Mouse (Mus musculus): ENCODE measurements around the gene Pdik1l.

Pdik1l gene

DNA sequence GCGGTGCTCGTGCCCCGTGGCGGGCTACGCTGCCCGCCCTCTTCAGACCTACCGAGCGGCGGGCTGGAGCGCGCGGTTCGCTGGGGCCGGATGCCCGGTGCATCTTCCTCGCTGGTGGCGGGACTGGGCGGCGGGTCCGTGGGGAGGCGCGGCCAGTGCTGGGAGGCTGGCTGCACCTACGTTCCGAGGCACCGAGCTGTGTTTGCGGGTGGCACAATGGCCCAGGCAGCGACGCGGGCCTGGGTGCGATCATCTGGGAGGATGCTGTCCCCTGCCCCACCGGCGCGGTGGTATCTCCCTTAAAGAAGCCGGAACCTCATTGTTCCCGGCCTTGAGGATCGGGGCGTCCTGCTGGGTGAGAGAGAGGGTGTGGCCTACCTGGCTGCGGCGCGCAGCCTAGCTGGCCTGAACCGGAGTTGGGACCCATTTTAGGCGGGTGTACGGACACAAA, at the start of gene Pdik1l:
Gene Pdik1l, minus strand, starts transcription at position 321 of the 451 bp plus-strand sequence.
- DNase-seq, result peak; percentile 93

DNA sequence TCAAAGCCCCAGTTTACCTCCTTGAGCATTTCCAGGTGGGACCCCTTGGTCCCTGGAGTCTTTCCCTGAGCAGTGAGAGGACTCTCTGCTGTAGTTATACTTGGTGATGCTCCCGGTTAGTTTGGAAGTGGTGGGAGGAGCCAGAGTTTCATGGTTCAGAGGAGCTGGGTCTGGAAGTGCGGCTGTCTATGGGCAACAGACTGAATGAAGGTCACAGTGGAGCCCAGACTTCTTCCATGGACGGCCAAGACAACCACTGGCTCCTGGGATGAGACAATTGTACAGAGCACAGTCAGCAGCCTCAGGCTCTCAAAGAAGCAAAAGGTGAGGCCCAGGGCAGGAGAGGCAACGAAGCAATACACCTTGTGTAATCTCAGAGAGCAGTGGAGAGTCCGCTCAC, 42.6 kb upstream of the Pdik1l start:
- no peak for DNase-seq

DNA sequence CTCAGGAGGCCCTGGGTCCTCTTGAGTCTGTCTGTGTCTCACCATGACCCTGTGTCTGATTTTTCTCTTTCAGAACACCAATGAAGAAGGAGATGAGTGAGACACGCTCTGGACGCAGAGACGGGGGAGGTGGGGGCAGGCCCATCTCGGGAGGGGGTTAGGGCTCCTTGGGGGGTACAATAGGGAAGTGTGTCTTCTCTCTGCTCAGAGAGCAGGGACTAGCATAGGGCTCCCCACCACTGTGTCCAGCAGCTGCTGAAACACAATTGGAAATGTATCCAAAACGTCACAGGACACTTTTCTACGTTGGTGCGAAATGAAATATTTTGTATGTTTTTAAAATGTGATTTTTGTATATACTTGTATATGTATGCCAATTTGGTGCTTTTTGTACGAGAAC, 41.1 kb upstream of the Pdik1l start:
- DNase-seq, result no peak

DNA sequence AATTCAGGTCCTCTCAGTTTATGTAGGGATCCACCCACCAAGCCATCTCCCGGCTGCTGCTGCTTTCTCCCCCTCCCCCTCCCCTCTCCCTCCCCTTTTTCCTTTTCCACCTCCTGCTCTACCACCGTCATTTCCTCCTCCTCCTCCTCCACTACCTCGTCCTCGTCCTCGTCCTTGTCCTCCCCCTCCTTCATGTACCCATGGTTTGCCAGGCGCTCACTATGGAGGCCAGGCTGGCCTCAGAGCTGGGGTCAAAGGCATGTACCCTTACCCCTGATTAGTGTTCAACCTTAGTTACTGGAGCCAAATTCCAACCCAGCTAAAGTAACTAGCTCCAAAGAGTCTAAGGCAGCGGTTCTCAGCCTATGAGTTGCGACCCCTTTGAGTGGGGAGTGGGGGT, 40.5 kb upstream of the Pdik1l start:
- DNase-seq, result no peak

DNA sequence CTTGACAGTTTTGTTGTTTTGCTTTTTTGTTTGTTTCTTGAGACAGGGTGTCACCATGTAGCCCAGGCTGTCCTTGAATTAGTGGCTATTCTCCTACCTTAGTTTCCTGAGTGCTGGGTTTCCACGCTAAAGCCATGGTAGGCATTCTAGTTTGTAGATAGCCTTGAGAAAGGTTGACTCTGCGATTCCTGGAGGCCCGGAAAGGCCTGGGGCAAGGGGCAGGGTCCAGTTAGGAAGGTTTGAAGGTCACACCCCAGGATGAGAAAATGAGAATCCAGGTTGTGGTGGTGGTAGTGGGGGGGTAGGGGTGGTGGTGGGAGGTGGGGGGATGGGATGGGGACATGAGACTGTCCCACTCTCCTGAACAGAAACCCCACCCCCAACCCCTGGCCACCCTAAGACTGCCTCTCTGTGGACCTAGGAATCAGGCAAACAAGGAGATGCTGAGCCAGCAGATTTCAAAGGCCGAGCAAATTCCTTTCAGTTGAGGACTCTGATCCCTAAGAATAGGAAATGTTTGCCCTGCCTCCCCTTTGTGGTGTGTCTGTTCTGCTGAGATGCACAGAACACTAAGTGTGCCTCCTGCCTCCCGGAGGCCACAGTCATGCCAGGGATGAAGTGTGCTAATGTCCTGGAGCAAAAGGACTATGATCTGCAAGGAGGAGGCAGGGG, 39.3 kb upstream of the Pdik1l start:
- DNase-seq, result no peak

DNA sequence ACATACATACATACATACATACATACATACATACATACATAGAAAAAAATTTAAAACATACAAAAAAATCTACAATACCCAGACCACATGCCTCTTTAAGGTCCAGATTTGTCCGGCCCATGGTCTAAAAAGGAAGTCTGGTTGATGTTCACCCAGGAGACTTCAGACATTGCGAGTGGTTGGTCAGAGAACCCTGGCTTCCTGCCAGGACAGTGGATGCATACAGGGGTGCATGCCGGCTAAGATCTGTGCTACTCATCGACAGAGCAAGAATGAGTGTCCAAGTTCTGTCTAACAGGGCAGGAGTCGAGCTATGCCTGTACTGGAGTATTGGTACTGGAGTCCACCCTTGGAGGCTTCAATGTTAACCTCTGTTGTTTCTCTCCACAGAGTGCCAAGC, 37.0 kb upstream of the Pdik1l start:
- DNase-seq, result no peak

DNA sequence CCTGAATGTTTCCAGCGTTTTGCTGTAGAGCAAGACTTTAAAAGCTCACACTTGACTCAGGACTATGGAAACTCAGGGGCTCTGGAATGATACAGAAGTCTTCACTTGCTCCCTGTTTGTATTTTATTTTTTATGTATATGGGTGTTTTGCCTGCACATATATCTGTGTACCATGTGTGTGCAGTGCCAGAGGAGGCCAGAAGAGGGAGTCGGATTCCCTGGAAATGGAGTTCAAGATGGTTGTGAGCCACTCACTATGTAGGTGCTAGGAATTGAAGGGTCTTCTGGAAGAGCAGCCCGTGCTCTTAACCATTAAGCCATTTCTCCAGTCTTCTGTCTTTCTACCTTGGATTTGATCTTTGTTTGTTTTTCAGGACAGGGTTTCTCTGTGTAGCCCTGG, 33.8 kb upstream of the Pdik1l start:
- DNase-seq, result no peak

DNA sequence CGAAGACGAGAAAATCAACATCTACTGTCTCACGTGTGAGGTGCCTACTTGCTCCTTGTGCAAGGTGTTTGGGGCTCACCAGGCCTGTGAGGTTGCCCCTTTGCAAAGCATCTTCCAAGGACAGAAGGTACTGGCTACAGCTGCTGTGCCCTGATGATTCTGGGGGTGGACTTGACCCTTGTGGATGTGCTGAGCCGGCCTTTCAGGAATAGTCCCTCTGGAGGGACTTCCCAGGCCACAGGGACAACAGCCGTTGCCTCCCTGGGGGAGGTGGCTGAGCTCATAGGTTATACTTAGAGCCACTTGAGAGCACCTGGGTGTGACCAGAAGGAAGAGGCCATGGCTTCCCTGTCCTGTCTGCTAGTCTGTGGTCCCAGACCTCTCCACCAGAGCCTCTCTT, 32.0 kb upstream of the Pdik1l start:
- no peak for DNase-seq

DNA sequence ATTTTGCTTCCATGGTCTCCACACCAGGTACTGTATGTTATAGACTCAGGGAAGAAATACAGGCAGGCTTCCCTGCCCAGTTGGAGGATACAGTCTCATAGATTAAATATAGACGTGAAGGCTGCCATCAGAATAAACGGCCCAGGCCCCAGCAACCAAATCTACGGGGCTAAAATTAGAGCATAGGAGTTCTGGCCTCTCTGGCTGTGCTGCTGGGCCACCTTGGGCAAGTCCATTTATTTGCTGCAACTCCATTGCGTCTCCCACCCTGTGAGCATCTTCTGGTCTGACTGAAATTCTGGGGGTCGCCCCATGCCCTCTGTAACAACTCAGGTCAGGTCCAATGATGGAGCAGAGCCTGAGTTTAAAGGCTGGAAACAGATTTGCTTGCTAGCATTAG, 31.4 kb upstream of the Pdik1l start:
- no peak for DNase-seq

DNA sequence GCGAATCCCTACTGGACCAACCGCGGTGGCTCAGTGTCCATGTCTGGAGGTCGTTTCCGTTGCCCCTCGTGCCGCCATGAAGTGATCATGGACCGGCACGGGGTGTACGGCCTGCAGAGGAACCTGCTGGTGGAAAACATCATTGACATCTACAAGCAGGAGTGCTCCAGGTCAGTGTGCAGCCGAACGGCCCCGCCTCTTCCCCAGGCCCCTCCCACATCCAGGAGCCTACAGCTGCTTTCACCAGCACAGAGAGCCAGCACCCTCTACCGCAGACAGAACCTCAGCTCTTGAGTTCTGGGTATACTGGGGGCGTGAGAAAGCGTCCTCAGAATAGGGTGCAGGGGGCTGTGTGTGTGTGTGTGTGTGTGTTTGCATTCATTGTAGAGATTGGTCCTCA, 28.7 kb upstream of the Pdik1l start:
- no peak for DNase-seq

DNA sequence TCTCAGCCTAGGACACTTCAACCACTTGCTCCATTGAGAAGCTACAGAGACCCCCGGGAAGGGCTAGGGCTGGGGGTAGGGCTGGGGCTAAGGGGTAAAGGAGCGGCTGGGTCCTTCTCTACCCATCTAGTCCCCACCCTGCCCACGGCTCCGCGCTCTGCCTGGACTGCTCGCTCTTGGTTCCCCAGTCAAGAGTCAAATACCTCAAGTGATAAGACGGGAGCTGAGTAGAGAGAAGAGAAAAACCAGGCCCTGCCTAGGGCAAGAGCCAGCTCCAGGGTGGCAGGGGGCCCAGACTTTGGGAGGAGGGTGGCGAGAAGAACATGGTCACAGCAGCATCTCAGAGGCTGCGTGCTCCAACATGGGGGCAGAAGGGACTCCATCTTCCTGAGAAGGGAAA, 27.8 kb upstream of the Pdik1l start:
- no peak for DNase-seq

DNA sequence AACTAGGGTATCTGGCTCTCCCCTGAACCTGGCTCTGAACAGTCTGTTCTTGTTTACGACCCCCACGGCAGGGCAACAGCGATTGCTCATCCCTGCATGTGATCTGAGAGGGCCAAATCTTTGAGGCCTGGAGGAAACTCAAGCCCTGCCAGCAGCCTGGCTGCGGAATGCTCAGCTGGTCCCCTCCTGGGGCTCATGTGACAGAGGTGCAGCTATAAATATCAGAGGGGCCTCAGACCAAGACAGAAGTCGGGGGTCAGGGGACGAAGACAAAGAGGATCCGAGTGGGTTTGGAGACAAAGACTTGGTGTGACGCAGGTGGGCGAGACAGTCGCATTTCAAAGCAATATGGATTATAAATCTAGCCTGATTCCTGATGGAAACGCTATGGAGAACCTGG, 27.2 kb upstream of the Pdik1l start, which contains the start of gene Trim63:
Gene Trim63, plus strand, starts transcription at position 245 of the 400 bp plus-strand sequence.
- no peak for DNase-seq

DNA sequence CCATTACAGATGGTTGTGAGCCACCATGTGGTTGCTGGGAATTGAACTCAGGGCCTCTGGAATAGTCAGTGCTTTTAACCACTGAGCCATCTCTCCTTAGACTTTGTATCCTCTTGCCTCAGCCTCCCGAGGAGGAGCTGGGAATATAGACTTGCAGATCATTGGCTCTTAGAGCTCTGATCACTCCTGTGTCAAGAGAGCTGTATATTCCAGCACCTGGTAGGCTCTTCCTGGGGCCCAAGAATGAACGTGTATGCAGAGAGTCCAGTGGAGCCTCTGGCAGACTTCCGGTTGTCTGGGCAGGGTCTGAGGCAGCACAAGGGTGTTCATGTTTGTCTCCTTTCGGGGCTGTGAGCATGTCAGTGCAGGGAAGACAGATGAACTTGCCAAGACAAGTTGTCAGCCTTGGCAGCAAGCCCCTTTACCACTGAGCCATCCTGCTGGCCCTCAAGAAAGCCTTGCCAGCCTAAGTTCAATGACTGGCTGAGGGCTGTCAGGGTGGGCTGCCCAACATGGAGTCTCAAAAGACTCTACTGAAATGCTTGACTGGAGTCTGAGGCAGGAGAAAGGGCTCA, 26.5 kb upstream of the Pdik1l start:
- DNase-seq, result no peak

DNA sequence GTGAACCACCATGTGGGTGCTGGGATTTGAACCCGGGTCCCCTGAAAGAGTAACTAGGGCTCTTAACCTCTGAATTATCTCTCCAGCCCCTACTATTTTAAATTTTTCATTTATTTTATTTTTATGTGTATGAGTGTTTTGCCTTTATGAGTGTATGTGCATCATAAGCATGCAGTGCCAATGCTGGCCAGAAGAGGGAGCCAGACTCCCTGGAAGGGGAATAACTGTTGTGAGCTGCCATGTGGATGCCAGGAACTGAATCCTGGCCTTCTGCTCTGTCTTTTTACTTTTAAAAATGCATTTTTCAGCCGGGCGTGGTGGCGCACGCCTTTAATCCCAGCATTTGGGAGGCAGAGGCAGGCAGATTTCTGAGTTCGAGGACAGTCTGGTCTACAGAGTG, 25.2 kb upstream of the Pdik1l start:
- no peak for DNase-seq

DNA sequence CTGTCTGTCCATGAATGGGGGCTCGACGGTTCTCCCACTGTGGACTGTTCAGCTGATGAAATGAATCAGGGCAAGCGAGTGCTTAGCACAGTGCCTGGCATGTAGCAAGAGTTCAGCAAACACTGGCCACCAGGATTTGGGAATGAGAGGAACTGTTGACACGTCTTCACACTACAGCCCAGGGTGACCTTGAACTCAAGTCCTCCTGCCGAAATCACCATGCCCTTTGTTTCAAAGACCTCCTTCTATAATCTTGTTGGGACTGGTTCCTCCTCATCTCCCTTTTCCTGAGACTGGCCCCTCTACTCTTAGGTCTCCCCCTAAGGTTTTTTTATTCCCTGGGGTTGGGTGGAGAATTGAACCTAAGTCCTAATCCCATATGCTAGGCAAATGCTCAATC, 24.6 kb upstream of the Pdik1l start:
- no peak for DNase-seq

DNA sequence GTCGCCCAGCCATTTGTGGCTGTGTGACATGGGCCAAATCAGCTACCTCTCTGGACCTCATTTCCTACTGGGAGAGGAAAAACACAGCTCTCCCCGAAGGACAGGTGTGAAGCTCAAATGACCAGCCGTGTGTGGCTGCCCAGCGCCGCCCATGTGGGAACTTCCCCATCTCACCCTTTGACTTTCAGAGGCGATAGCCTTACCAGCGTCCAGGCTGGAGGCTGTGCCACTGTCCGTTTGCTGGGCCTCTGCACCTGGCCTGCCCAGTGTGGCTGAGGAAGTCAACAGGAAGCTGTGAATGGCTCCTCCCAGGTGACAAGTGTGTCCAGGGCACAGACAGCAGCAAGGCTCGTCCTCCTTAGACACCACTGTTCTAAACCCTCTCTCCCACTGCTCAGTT, 24.1 kb upstream of the Pdik1l start:
- no peak for DNase-seq

DNA sequence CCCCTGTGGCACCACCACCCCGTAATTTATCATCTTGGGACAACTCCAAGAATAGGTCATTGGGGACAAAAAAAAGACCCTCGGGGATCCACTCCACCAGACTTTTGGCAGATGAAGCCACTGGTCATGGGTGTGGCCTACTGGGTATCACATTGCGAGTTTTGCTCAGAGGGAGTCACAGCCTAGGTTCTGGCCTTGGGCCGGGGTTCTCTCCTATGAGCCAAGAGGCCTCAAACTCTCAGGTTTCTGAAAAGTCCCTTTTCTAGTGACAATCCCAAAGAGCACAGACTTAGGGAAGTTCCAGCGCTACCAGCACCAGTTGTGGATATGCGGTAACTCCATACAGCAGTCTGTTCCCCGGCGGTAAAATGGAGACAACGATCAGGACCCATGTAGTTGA, 23.0 kb upstream of the Pdik1l start:
- no peak for DNase-seq

DNA sequence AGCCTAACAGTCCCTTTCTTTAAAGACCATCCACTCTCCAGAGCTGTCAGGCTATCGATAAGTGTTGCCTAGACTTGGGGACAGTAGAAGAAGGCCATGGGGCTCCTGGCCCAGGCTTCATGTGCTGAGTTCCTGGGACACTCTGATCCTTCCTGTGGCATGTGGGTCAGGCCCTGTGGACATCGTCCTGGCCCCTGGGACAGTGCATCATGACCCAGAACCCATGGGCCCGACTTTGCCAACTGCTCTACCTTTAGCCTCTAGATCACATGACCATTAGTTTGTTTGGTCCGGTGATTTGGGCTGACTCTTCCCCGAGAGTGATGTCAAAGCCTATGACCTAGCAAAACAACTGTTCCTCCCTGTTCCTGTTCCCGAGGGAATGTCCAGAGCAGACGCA, 22.4 kb upstream of the Pdik1l start:
- DNase-seq, result no peak

DNA sequence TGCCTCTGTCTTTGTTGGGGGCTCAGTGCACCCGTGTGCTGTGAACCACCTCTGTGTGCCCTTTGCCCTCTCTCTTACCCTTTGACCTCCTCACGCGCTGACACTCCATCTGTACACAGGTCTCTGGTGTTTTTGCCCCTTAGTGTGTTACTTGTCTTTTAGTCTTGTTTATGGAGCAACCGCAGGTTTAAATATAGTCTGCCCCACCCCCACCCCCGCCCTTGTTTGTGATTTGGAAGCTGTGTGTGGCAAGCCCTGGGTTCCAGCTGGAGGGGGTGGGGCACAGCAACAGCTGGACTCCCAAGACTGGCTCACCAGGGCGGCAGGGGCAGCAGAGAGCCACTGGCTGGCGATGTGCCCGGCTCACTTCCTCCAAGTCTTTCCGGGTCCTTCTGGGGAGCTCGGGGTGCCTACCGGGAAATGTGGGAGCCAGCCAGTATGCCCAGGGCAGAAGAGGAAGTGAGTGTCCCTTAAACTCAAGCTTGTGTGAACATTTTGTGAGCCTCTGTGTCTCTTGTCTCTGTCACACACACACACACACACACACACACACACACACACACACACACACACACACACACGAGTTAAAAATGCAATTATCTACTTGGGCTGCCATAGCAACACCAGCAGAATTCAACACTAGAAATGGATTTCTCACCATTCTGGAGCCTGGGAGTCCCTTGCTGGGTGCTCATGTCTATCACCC, 19.8 kb upstream of the Pdik1l start:
- peak; percentile 62 for DNase-seq

DNA sequence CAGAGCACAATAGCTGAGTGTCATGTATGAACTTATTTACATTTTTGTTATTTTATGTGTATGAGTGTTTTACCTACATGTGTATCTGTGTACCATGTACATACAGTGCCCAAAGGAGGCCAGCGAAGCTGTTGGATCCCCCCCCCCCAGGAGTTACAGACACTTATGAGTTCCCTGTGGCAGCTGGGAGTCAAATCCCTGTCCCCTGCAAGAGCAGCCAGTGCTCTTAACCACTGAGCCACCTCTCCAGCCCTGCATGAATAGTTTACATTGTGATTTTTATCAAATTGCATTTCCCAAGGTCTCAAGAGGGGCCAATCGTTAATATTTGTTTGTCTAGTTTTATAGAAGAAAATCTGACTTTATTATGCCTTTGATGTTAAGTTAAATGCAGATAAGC, 19.3 kb upstream of the Pdik1l start:
- DNase-seq, result no peak

DNA sequence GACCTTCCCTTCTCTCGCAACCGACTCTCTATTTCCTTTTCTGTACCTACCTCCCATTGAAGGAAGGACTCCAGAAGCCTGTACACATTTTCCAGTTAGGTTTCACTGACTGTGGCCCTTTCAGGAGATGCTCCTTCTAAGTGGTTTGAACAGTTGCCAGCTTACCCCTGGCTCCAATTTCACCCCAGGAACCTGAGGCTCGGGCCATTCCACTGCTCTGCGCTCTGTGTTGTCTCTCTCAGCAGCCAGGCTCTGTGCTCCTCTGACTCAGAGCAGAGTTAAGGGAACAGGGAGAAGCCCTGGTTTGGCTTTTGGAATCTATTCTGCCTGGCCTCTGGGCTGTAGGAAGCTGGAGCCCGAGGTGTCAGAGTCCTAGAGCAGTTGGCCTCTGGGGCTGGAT, 14.4 kb upstream of the Pdik1l start:
- no peak for DNase-seq

DNA sequence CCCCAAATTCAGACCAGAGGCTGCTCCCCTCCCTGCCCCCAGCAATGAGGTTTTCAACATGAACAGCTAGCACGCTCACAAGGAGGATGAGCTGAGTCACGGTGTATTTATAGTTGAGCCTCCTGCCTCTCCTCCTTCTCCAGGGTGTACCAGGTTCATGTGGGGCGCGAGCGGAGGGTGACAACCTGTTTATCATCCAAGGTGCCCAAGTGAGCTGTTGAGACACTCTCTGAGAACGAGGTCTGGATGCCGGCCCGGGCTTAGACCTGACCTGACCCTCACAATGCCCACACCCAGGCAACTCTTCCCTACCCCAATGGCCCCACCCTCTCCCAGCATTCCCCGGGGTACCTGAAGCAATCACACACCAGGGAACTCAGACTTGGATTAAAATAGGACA, 12.6 kb upstream of the Pdik1l start:
- no peak for DNase-seq

DNA sequence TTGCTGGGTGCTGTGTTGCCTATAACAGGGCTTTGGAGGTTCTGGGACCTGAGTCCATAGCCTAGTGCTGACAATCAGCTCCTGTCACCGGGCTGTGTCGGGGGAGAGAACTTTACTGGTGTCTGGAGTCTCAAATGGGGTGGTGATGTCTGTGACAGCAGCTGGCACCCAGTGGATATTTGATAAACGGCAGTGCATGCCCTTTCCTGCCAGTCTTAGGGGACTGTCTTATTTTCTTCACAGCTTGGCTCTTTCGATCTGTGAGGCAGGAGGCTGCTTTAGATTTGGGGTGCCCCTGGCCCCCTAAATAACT, 11.8 kb upstream of the Pdik1l start:
- no peak for DNase-seq

DNA sequence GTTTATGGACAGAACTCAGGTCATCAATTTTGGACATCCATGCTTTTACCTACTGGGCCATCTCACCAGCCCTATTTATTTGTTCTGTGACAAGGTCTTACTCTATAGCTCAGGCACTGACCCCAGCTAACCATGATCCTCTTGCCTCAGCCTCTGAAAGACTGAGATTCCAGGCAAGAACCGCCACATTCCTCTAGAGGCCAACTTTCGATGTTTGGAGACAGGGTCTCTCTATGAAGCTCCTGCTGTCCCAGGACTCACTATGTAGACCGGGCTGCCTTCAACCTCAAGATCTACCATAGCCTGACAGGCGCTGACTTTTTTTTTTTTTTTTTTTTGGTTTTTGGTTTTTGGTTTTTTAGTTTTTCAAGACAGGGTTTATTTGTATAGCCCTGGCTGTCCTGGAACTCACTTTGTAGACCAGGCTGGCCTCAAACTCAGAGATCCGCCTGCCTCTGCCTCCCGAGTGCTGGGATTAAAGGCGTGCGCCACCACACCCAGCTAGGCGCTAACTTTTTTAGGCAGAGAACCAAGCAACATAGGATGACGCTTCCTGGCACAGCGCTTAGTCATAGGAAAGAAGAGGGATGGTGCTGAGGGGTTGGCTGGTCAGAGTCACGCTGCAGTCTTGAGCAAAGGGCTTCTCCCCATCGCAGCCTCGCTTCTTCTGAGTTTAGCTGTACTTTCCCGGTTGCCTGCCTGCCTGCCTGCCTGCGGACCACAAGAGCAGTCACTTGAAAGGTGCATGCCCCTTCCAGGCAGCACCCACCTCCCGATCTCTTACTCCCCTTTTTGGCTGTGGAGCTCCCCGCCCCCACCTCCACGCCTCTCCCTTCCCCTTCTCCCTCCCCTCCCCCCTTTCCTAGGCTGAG, 11.2 kb upstream of the Pdik1l start:
- DNase-seq, result no peak

Data from retina, postnatal 1 day (tissue).